Mouse (Mus musculus) intestine, embryonic 14.5 days (tissue): ENCODE measurements around the gene Agr2. TPM values are rescaled to one million over a fixed set of nuclear protein-coding genes. Genes with fewer than 3 reads are reported as not detected.
A peak's percentile ranks its signal among the peaks of the same experiment; 100 is the strongest.

ENCODE experiments used
- ATAC-seq: fragments of 200-750 bp; cut with Nextera tagmentation; replicated peaks from 2 replicates; pipeline ENCODE4 v1.8.0; 2017; ENCODE audit warnings: low read depth, moderate number of reproducible peaks, moderate TSS enrichment, moderate library complexity; ENCODE audit not compliant: low FRiP score, low TSS enrichment
- DNase-seq: peaks from one replicate; pipeline ENCODE4 v3.0.0-alpha.2; 2018; ENCODE audit warnings: low spot score
- H3K27ac ChIP-seq: fragments of 300-500 bp; sonication (generic); 2 replicates; pipeline ENCODE4 v1.5.1; 2014; ENCODE audit warnings: low read depth, mild to moderate bottlenecking, control low read depth
- H3K27me3 ChIP-seq: fragments of 300-500 bp; sonication (generic); replicated peaks from 2 replicates; pipeline ENCODE4 v1.6.1; 2014; ENCODE audit warnings: low read length, control low read depth; ENCODE audit not compliant: control insufficient read depth, insufficient read depth
- H3K36me3 ChIP-seq: fragments of 300-500 bp; sonication (generic); 2 replicates; pipeline ENCODE4 v1.6.1; 2014; ENCODE audit warnings: low read length, control low read depth; ENCODE audit not compliant: control insufficient read depth, insufficient read depth
- H3K4me1 ChIP-seq: fragments of 300-500 bp; sonication (generic); replicated peaks from 2 replicates; pipeline ENCODE4 v1.6.1; 2014; ENCODE audit warnings: low read length, control low read depth, mixed read lengths; ENCODE audit not compliant: control insufficient read depth, insufficient read depth
- H3K4me2 ChIP-seq: fragments of 300-500 bp; sonication (generic); 2 replicates; pipeline ENCODE4 v1.6.1; 2014; ENCODE audit warnings: low read length
- H3K4me3 ChIP-seq: fragments of 300-500 bp; sonication (generic); 2 replicates; pipeline ENCODE4 v1.5.1; 2014; ENCODE audit warnings: low read depth, low read length, control low read depth, mixed read lengths
- H3K9ac ChIP-seq: fragments of 300-500 bp; sonication (generic); 2 replicates; pipeline ENCODE4 v1.6.1; 2014; ENCODE audit warnings: mild to moderate bottlenecking, low read length
- H3K9me3 ChIP-seq: fragments of 300-500 bp; sonication (generic); 2 replicates; pipeline ENCODE4 v1.6.1; 2016; ENCODE audit warnings: low read length, control low read depth; ENCODE audit not compliant: control insufficient read depth
- WGBS: fragments of 180-500 bp; shearing (Covaris S2); extraction: QIAGEN DNeasy Blood & Tissue Kit; methylation state at CpG from one replicate; pipeline ENCODE4 v1.1.7; 2014; 5-methylcytosine and 5-hydroxymethylcytosine counted together
- polyA plus RNA-seq: library from polyadenylated mRNA; unstranded; fragments of >200 nt; fragmentation: Nextera tagmentation; extraction: Ambion mirVana; gene quantifications from 2 replicates; pipeline ENCODE4 v1.2.1, GENCODE M21; 2014

Agr2 gene
- polyA plus RNA-seq, 1 experiment from 2014 or later = 64.9 TPM

DNA sequence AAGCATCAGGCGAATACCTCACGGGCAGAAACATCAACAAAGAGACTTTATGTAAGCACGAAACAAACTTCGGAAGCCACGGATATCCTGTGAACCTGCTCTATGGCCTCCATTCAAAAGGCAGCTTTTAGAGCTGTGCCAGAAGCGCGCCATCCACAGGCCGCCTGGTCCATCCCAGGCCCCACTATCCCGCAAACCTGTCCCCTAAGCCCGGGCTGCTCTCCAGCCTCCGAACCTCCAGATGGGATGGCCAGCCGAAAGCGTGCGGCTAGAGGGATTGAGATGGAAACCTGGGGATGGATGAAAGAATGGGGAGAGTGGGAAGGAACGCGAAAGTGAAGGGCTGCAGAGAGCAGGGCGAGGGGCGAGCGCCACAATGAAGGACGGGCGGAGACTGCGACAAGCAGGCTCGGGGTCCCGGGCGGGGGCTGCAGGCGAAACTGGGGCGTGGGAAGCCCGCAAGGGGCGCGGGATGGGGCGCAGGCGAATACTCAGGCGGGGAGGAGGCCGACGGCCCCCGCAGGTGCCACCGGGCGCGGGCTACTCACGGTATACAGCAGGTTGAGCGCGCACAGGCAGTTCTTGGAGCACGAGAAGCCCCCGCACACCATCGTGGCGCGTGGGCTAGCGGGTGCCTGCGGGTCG is 49.1 kb downstream of the Agr2 start:
- WGBS = under 1% methylated on average over 40 of the region's 50 CpGs
- peak; percentile 82 for ATAC-seq
- H3K4me2 ChIP-seq = peak overlapping the region; percentile 93
- peak overlapping the region; percentile 76 for H3K4me3 ChIP-seq
- no peaks in the 10 kb centered on the region for H3K9me3 ChIP-seq
- 0 out of 2 replicates have a peak, but pooled peaks cover 7% of the 10 kb centered on the region for H3K4me1 ChIP-seq
- peak; percentile 82 for DNase-seq
- no peaks in the 10 kb centered on the region for H3K36me3 ChIP-seq
- H3K9ac ChIP-seq = peak overlapping the region; percentile 76
- peak overlapping the region; percentile 54 for H3K27ac ChIP-seq
- no peaks in the 10 kb centered on the region for H3K27me3 ChIP-seq

DNA sequence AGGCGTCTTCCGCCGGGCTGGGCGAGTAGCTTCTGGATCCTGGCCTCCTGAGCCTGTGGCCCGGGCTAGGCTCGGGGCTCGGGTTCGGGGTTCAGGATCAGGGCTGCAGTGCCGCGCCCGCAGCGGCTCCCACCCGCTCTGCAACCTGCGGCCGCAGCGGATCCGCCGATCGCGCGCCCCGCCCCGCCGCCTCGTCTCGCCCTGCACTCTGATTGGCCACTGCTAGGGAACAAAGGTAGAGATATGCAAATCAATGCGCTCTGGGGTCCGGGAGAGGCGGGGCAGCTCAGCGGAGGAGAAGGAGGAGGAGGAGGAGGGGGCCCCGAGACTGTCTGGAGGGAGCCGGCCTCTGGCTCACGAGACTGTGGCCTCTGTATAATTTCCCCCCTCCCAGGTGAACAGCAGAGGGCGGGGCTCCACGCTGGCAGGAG is 49.7 kb downstream of the Agr2 start, which contains the start of gene Tspan13:
Gene Tspan13, minus strand, starts transcription at position 153 of the 431 bp plus-strand sequence.
- under 1% methylated on average over 35 of the region's 35 CpGs for WGBS
- Histone ChIP-seq H3K27me3 (no peaks in the 10 kb centered on the region), H3K4me3 (peak within 1 kb of the TSS; percentile 76), H3K4me1 (0 out of 2 replicates have a peak, but pooled peaks cover 7% of the 10 kb centered on the region), H3K9me3 (no peaks in the 10 kb centered on the region), H3K9ac (peak within 1 kb of the TSS; percentile 76), H3K27ac (peak within 1 kb of the TSS; percentile 54), H3K4me2 (peak within 1 kb of the TSS; percentile 93), H3K36me3 (no peaks in the 10 kb centered on the region)
- DNase-seq (peak; percentile 91), ATAC-seq (peak; percentile 98)

DNA sequence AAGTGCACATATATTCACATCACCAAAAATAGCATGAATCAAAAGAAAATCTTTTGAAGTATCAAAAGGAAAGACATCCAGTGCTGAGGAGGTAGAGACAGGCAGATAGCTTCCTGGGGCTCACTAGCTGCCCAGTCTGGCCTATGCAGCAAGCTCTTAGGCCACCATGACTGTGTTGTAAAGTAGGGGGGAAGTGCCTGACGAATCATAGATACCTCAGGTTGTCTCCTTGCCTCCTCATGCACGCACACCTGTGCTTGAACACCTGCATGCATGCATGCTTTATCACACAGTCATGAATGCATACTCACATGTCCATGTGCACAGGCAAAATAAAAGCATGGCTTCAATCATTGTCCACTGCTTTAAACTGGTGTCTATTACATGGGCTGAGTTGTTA is 52.0 kb downstream of the Agr2 start:
- DNase-seq (no peak), ATAC-seq (no peak)
- H3K27ac ChIP-seq = no peak overlapping the region
- no peak overlapping the region for H3K4me2 ChIP-seq
- no peaks in the 10 kb centered on the region for H3K9me3 ChIP-seq
- no peak overlapping the region for H3K4me3 ChIP-seq
- no peaks in the 10 kb centered on the region for H3K27me3 ChIP-seq
- WGBS = 83% methylated on average over 2 of the region's 2 CpGs
- 0 out of 2 replicates have a peak, but pooled peaks cover 5% of the 10 kb centered on the region for H3K4me1 ChIP-seq
- H3K9ac ChIP-seq = no peak overlapping the region
- H3K36me3 ChIP-seq = no peaks in the 10 kb centered on the region

DNA sequence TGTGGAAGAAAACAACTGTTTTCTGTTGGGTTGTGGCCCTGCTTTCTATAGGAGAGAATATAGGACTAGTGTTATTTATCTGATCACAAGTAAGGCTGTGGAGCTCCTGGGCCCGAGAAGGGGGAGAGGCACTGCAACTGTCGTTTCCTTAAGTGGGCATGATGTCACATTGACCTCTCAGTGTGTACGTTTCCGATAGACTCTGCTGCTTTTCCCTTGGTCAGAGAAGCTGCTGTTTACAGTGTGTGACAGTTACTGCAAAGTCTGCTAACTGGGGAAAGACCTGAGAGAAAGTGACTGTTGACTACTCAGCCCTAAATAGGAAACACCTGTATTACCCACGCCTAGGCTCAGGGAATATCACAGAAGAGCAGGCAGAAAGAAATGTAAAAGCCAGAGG is 53.5 kb downstream of the Agr2 start:
- H3K9ac ChIP-seq = no peak overlapping the region
- H3K4me3 ChIP-seq = no peak overlapping the region
- WGBS = 23% methylated on average over 5 of the region's 5 CpGs
- H3K4me1 ChIP-seq = 0 out of 2 replicates have a peak, but pooled peaks cover 1% of the 10 kb centered on the region
- no peaks in the 10 kb centered on the region for H3K27me3 ChIP-seq
- no peaks in the 10 kb centered on the region for H3K9me3 ChIP-seq
- H3K36me3 ChIP-seq = no peaks in the 10 kb centered on the region
- ATAC-seq = no peak
- H3K4me2 ChIP-seq = no peak overlapping the region
- DNase-seq = no peak
- no peak overlapping the region for H3K27ac ChIP-seq

DNA sequence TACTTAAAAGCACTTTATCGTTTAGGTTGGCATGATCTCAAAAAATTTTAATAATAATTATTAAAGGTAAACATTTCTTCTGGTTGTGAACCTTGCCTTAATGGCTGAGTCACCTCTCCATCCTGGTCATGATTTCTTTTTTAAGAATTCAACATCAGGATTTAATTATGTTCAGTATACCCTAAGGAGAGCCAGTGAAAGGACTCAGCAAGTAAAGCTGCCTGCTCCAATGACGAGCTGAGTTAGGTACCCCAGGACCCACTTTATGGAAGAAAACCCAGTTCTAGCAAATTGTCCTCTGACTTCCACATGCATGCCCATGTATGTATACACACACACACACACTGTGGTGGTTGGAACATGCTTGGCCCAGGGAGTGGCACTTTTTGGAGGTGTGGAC is 54.9 kb downstream of the Agr2 start:
- no peaks in the 10 kb centered on the region for H3K36me3 ChIP-seq
- 94% methylated on average over 2 of the region's 2 CpGs for WGBS
- no peaks in the 10 kb centered on the region for H3K4me1 ChIP-seq

DNA sequence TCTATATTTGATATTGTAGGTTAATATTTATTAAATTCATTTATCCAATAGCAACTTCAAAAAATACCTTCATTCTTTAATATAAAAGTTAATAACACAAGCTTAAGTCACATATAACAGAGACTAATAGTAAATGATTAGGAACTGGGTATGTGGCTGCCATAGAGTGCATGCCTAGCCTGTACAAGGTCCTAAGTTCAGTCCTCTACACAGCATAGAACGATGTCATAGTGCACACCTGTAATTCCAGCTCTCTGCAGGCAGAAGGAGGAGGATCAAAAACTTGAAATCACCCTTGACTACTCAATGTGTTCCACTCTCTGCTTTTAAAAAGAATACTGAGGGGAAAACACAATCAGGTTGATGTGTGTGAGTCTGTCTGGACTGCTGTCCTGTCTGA is 57.6 kb downstream of the Agr2 start:
- H3K4me1 ChIP-seq = no peaks in the 10 kb centered on the region
- H3K27ac ChIP-seq = no peak overlapping the region
- no peaks in the 10 kb centered on the region for H3K9me3 ChIP-seq
- ATAC-seq (no peak), DNase-seq (no peak)
- no peaks in the 10 kb centered on the region for H3K27me3 ChIP-seq
- no peak overlapping the region for H3K4me2 ChIP-seq
- 79% methylated on average over 1 of the region's 1 CpGs for WGBS
- H3K9ac ChIP-seq = no peak overlapping the region
- H3K36me3 ChIP-seq = no peaks in the 10 kb centered on the region
- no peak overlapping the region for H3K4me3 ChIP-seq

More for the DNA sequence above, 54.9 kb downstream of the Agr2 start:
- H3K27me3 ChIP-seq = no peaks in the 10 kb centered on the region
- H3K9me3 ChIP-seq = no peaks in the 10 kb centered on the region
- no peak overlapping the region for H3K27ac ChIP-seq
- ATAC-seq (no peak), DNase-seq (no peak)
- H3K4me3 ChIP-seq = no peak overlapping the region
- no peak overlapping the region for H3K9ac ChIP-seq
- no peak overlapping the region for H3K4me2 ChIP-seq

Other genes with a start within 250 kb of the Agr2 start
- not detected in 2 replicates for gene Agr3, start 67.3 kb upstream of the Agr2 start, polyA plus RNA-seq
- 90.6 and 97.3 TPM in 2 replicates for gene Tspan13, start 49.6 kb downstream of the Agr2 start, polyA plus RNA-seq
- 38.4 and 38.8 TPM in 2 replicates for gene Ankmy2, start 164.2 kb downstream of the Agr2 start, polyA plus RNA-seq
- 235 and 249 TPM in 2 replicates for gene Bzw2, start 165.2 kb downstream of the Agr2 start, polyA plus RNA-seq